Mouse (Mus musculus) cerebellum, adult 2 months (tissue): ENCODE measurements at regions not wholly inside any gene's neighbourhood (a gene's known extent, or its start where the extent isn't known, plus 50 kb on each side); places are given as distances from the start of the nearest gene placed in this dataset.

Experiments
- CTCF ChIP-seq: fragments of 200-500 bp; IDR thresholded peaks from 2 replicates; pipeline ENCODE4 v1.5.1; 2011; ENCODE audit warnings: low read depth, mild to moderate bottlenecking, control low read depth, low read length, moderate library complexity, borderline replicate concordance; ENCODE audit not compliant: insufficient read depth
- POLR2A ChIP-seq: fragments of 200-500 bp; IDR thresholded peaks from 2 replicates; pipeline ENCODE4 v1.6.1; 2011; ENCODE audit warnings: low read length, control low read depth, borderline replicate concordance; ENCODE audit not compliant: insufficient read depth

- no peak for TF ChIP-seq CTCF
- no peak for TF ChIP-seq POLR2A
These were observed 73.1 kb upstream of the Noct start for GRCm38 (mm10) chr3:51151104-51151503.
